Mouse (Mus musculus) layer of hippocampus, adult 18-20 months (tissue): Measurements from ENCODE around the gene Mctp2. TPM values are rescaled to one million over a fixed set of nuclear protein-coding genes. Genes with fewer than 3 reads are reported as not detected.

Source experiments
- DNase-seq, 2 experiments: peaks; one replicate each; pipeline ENCODE4 v3.0.0; 2022; ENCODE audit warnings: low spot score in 2 of 2
- long read RNA-seq: library from polyadenylated mRNA; stranded (forward); transcript quantifications from one replicate; pipeline ENCODE4 v2.0.0, GENCODE M21; 2021
- total RNA-seq, 2 experiments: library from RNA; stranded (reverse); gene quantifications; 2 replicates each; pipeline ENCODE4 v1.2.3; 2021

The Mctp2 gene
- total RNA-seq = 1 to 10 TPM; 1.5 to 2.0 TPM
- long read RNA-seq = 0 reads

GRCm38 (mm10) chr7:72306382-72306841, at the start of gene Mctp2:
Gene Mctp2, minus strand, starts transcription at chr7:72306608.
- DNase-seq = no peak

GRCm38 (mm10) chr7:72345901-72346300, 39.5 kb upstream of the Mctp2 start:
- no peak for DNase-seq

GRCm38 (mm10) chr7:72343751-72344150, 37.3 kb upstream of the Mctp2 start:
- DNase-seq = no peak

GRCm38 (mm10) chr7:72342822-72343221, 36.4 kb upstream of the Mctp2 start:
- DNase-seq = no peak

GRCm38 (mm10) chr7:72325961-72326360, 19.6 kb upstream of the Mctp2 start:
- DNase-seq = no peak

- no peak for DNase-seq
Measured at GRCm38 (mm10) chr7:72320906-72321305, 14.5 kb upstream of the Mctp2 start.

GRCm38 (mm10) chr7:72320441-72320840, 14.0 kb upstream of the Mctp2 start:
- DNase-seq = no peak

- no peak for DNase-seq
Measured at GRCm38 (mm10) chr7:72314395-72315060, 8.1 kb upstream of the Mctp2 start.

- no peak for DNase-seq
Measured at GRCm38 (mm10) chr7:72313908-72314307, 7.5 kb upstream of the Mctp2 start.

- DNase-seq = no peak
Measured at GRCm38 (mm10) chr7:72311582-72311981, 5.2 kb upstream of the Mctp2 start.

- no peak for DNase-seq
Measured at GRCm38 (mm10) chr7:72308078-72308477, 1.7 kb upstream of the Mctp2 start.

GRCm38 (mm10) chr7:72306847-72307246, 439 bp upstream of the Mctp2 start:
- DNase-seq = no peak

- no peak for DNase-seq
Measured at GRCm38 (mm10) chr7:72305971-72306370, 437 bp downstream of the Mctp2 start.

- no peak for DNase-seq
Measured at GRCm38 (mm10) chr7:72301667-72302066, 4.7 kb downstream of the Mctp2 start.

- no peak for DNase-seq
Measured at GRCm38 (mm10) chr7:72299726-72300125, 6.7 kb downstream of the Mctp2 start.

- no peak for DNase-seq
Measured at GRCm38 (mm10) chr7:72297013-72297412, 9.4 kb downstream of the Mctp2 start.

GRCm38 (mm10) chr7:72296171-72296570, 10.2 kb downstream of the Mctp2 start:
- no peak for DNase-seq

GRCm38 (mm10) chr7:72294886-72295285, 11.5 kb downstream of the Mctp2 start:
- DNase-seq = no peak

GRCm38 (mm10) chr7:72293784-72294538, 12.4 kb downstream of the Mctp2 start:
- DNase-seq = no peak

- no peak for DNase-seq
Measured at GRCm38 (mm10) chr7:72292232-72292913, 14.0 kb downstream of the Mctp2 start.

GRCm38 (mm10) chr7:72280721-72281120, 25.7 kb downstream of the Mctp2 start:
- DNase-seq = no peak

GRCm38 (mm10) chr7:72278412-72278811, 28.0 kb downstream of the Mctp2 start:
- no peak for DNase-seq
